Mouse (Mus musculus) E14TG2a.4 (cell line): ENCODE data around the gene Slc38a6.

Source experiments
- H3K27me3 ChIP-seq: 2 replicates; pipeline ENCODE4 v1.6.1; 2014; ENCODE audit warnings: low read length, control low read depth; ENCODE audit not compliant: insufficient read depth
- H3K36me3 ChIP-seq: 2 replicates; pipeline ENCODE4 v1.6.1; 2014; ENCODE audit warnings: low read length, control low read depth; ENCODE audit not compliant: insufficient read depth
- H3K4me1 ChIP-seq: replicated peaks from 2 replicates; pipeline ENCODE4 v1.6.1; 2014; ENCODE audit warnings: low read depth, low read length, control low read depth
- H3K4me3 ChIP-seq: replicated peaks from 2 replicates; pipeline ENCODE4 v1.5.1; 2014; ENCODE audit warnings: mild to moderate bottlenecking, low read length
- H3K9me3 ChIP-seq: 2 replicates; pipeline ENCODE4 v1.6.1; 2014; ENCODE audit warnings: low read length, control low read depth
- CTCF ChIP-seq: conservative IDR thresholded peaks from 2 replicates; pipeline ENCODE4 v1.5.1; 2014; ENCODE audit warnings: low read length
- NANOG ChIP-seq: IDR thresholded peaks from 2 replicates; pipeline ENCODE4 v1.6.1; 2014; ENCODE audit warnings: borderline replicate concordance, low read length, mixed read lengths
- POU5F1 ChIP-seq: IDR thresholded peaks from 2 replicates; pipeline ENCODE4 v1.6.1; 2014; ENCODE audit warnings: low read length, borderline replicate concordance

Gene Slc38a6

DNA sequence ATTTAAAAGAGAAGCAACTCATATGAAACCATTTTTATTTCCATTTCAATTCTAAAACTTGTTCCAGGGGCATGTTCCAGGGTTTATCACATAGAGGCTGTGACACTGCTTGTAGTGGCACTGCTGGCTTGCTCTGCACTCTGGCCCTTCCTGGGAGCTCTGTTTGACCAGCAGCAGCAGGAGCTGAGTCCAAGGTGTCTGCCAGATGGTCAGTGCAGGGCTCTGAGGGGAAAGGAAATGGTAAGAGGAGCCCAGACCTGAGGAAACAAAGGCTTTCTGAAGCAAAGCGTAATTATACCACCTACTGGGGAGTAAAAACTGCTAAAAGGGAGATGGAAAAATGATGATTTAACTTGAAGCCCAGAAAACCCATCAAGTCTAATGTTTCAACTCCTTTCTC, 18.1 kb upstream of the Slc38a6 start:
- no peaks in the 10 kb centered on the region for H3K4me1 ChIP-seq
- H3K4me3 ChIP-seq, result no peak overlapping the region
- H3K36me3 ChIP-seq, result peaks cover 9% of the 10 kb centered on the region; the same call in 1 of the 2 replicates
- peaks cover 7% of the 10 kb centered on the region for H3K9me3 ChIP-seq
- no peaks in the 10 kb centered on the region for H3K27me3 ChIP-seq
- TF ChIP-seq NANOG, result no peak
- no peak for TF ChIP-seq CTCF

DNA sequence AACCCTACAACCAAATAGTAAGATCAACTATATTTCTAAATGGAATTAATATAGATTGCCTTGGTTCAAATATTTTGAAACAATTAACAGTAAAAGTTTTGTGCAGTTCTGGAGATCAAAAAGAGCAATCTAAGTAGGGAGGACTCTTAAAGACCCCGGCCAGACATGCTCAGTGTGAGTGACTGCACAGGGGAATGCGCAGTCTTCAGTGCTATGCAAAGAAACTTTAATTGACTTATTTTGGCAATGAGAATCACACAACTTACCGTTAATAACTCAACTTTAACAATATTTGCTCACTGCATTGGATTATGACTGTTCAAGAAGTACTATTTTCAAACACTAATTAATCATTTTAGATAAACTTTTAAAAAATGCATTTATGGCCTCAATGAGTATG, 17.0 kb upstream of the Slc38a6 start:
- Histone ChIP-seq H3K9me3 (peaks cover 2% of the 10 kb centered on the region; the same call in 1 of the 2 replicates), H3K4me3 (no peak overlapping the region), H3K27me3 (no peaks in the 10 kb centered on the region), H3K4me1 (no peaks in the 10 kb centered on the region), H3K36me3 (peaks cover 14% of the 10 kb centered on the region; the same call in 1 of the 2 replicates)
- TF ChIP-seq CTCF, result no peak
- no peak for TF ChIP-seq NANOG
- TF ChIP-seq POU5F1, result no peak

DNA sequence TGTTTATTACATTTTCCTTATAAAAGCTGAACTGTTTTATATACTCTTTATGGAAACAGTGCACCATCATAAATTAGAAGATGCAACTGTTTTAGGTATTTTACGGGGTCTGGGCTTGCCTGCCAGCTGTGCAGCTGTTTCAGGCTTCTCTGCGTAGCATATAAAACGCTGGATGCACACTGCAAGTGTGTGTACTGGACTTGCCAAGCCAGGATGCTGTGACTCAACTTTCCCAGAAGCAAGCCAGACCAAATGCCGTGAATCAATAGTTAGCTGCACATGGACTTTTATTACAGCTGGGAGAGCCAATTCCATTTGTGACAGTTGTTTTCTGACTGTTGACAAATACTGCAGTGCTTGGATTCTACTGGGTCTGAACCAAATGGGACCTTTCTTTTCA, 16.6 kb upstream of the Slc38a6 start:
- TF ChIP-seq POU5F1 (no peak), CTCF (no peak), NANOG (no peak)
- H3K36me3 ChIP-seq, result peaks cover 18% of the 10 kb centered on the region; the same call in 1 of the 2 replicates

DNA sequence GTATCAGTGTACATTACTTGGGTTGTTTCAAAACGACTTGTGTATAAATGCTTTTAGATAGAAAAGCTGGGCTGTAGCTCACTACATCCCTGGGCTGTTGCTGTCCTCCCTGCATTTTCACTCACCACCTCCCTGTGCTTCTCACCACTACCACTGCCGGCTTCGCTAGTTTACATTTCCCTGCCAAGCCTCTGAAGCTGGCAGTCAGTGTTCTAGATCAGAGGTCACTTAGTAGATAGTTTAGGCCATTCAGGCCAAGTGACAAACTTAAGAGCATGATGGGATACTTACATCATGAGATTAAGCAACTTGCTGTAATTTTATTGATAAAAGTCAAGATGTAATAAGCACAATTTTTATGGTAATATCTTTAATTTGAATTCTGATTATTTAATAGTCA, 11.7 kb upstream of the Slc38a6 start:
- peaks cover 20% of the 10 kb centered on the region for H3K9me3 ChIP-seq
- no peak for TF ChIP-seq NANOG
- TF ChIP-seq POU5F1, result no peak
- no peak for TF ChIP-seq CTCF
- H3K36me3 ChIP-seq, result peaks cover 42% of the 10 kb centered on the region
- H3K4me3 ChIP-seq, result no peak overlapping the region
- H3K27me3 ChIP-seq, result no peaks in the 10 kb centered on the region
- H3K4me1 ChIP-seq, result no peaks in the 10 kb centered on the region

More for the DNA sequence above, 16.6 kb upstream of the Slc38a6 start:
- H3K4me1 ChIP-seq, result no peaks in the 10 kb centered on the region
- no peaks in the 10 kb centered on the region for H3K27me3 ChIP-seq
- H3K4me3 ChIP-seq, result no peak overlapping the region
- peaks cover 6% of the 10 kb centered on the region; the same call in 1 of the 2 replicates for H3K9me3 ChIP-seq

DNA sequence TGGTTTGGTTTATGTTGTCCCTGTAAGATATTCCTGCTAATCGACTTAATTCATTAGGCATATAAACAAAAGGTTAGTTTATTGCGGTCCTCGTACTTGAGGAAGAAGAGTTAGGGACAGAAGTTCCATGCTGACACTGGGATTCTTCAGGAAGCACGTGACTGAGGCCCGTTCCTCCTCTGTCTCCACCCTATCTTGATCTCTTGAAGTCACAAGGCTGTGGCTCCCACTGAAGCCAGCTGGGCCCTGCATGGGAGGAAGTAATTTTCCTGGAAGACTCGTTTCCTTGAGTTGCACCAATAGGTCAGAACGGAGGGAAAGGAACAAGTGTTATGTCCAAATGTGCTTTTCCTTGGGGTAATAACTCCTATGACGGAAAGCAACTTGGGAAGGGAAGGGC, 1.0 kb downstream of the Slc38a6 start:
- no peak for TF ChIP-seq NANOG
- TF ChIP-seq POU5F1, result no peak
- no peak for TF ChIP-seq CTCF
- Histone ChIP-seq H3K9me3 (no peaks in the 10 kb centered on the region), H3K27me3 (no peaks in the 10 kb centered on the region), H3K4me1 (peaks cover 33% of the 10 kb centered on the region), H3K36me3 (peaks cover 38% of the 10 kb centered on the region), H3K4me3 (peak overlapping the region; percentile 96)

DNA sequence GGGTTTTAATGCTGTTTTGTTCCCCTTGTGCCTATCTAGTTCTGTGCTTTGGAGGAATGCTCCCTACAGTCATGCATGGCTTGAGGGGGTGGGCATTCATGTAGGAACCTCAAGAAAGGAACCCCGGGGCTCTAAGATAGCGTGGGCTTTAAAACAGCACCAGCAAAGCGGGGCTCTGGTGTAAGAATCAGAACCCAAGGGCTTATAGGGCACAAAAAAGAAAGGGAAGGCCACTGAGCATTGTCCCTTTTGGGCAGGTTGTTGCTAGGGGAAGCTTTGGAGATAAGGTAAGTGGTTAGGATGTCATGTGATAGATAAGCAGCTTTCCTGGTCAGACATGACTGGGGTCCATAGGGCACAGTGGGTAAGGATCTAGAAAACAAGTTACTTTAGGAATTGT, 2.0 kb downstream of the Slc38a6 start:
- TF ChIP-seq POU5F1 (no peak), NANOG (no peak), CTCF (no peak)
- H3K9me3 ChIP-seq, result no peaks in the 10 kb centered on the region
- H3K4me3 ChIP-seq, result no peak overlapping the region

DNA sequence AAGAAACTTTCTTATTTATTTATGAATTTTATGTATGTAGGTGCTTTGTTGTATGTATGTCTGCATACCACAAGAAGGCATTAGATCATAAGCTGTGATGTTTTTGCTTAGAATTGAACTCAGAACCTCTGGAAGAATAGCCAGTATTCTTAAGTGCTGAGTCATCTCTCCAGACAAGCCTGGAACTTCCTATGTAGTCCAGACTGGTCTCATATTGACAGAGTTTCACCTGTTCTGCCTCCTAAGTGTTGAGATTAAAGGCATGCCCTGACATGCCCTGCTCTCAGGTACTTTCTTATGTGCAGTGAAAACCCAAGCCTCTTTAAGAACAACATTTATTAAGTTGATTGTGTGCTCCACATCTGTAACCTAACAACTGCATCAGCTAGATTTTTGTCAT, 8.3 kb downstream of the Slc38a6 start:
- TF ChIP-seq POU5F1, result no peak
- H3K27me3 ChIP-seq, result no peaks in the 10 kb centered on the region

More for the DNA sequence above, 2.0 kb downstream of the Slc38a6 start:
- peaks cover 30% of the 10 kb centered on the region for H3K4me1 ChIP-seq
- H3K27me3 ChIP-seq, result no peaks in the 10 kb centered on the region
- H3K36me3 ChIP-seq, result peaks cover 31% of the 10 kb centered on the region

DNA sequence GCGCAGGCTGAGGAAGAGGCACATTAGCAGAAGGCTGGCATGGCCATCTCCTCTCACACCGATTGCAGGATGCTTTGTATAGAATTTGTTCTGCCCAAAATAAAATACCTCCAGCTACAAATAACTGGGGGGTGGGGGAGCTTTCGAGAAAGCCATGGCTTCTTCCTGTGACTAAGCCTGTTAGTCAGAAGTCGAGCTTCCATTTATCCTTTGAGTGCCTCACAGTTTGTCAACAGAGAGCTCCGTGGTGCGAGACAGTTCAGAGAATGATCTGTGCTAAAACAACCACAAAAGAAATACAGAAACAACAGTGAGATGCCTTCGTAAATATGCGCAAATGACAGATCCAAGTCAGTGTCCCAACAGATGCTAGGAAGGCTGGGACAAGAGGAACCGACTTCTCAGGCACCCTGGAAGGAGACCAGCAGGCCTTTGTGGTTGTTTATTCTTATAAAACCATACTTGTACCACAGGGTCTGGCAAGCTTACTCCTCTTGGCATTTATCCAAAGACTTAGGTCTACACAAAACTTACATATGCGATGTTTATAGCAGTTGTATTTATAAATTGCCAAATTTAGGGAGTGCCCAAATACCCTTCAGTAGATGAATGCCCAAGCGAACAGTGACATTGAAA, 9.0 kb downstream of the Slc38a6 start:
- Histone ChIP-seq H3K36me3 (peaks cover 36% of the 10 kb centered on the region), H3K9me3 (peaks cover 37% of the 10 kb centered on the region), H3K27me3 (no peaks in the 10 kb centered on the region), H3K4me3 (no peak overlapping the region), H3K4me1 (peaks cover 16% of the 10 kb centered on the region; the same call in 1 of the 2 replicates)
- TF ChIP-seq NANOG (no peak), CTCF (no peak), POU5F1 (no peak)

More for the DNA sequence above, 8.3 kb downstream of the Slc38a6 start:
- no peak overlapping the region for H3K4me3 ChIP-seq
- peaks cover 36% of the 10 kb centered on the region for H3K36me3 ChIP-seq
- peaks cover 37% of the 10 kb centered on the region for H3K9me3 ChIP-seq
- H3K4me1 ChIP-seq, result peaks cover 12% of the 10 kb centered on the region; the same call in 1 of the 2 replicates

DNA sequence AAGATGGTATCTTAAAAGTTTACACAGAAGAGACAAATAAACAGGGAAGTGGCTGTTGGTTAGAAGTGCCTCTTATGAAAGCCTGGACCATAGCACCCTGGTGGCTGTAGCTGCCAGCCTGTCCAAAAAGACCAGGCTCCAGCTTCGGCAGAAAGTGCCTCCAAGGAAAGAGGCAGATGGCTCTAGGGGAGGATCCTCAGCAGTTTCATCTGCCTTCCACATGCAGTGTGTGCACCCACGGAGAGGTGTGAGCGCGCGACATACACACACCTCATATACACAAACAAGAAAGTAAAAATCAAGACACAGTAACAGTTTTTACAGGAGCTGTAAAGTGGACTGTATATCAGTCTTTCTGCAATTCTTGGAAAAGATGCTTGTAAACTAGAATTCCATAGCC, 12.0 kb downstream of the Slc38a6 start:
- Histone ChIP-seq H3K27me3 (no peaks in the 10 kb centered on the region), H3K9me3 (peaks cover 37% of the 10 kb centered on the region), H3K4me1 (peaks cover 16% of the 10 kb centered on the region; the same call in 1 of the 2 replicates), H3K4me3 (no peak overlapping the region), H3K36me3 (peaks cover 24% of the 10 kb centered on the region)
- TF ChIP-seq NANOG (no peak), CTCF (no peak)
